Mouse (Mus musculus): ENCODE measurements at regions not wholly inside any gene's neighbourhood (a gene's known extent, or its start where the extent isn't known, plus 50 kb on each side); places are given as distances from the start of the nearest gene placed in this dataset.
"Not testable (repeated sequence)": the region's sequence is repeated elsewhere in the genome, so short reads cannot be mapped to it uniquely, and the experiment has no call there.

DNA sequence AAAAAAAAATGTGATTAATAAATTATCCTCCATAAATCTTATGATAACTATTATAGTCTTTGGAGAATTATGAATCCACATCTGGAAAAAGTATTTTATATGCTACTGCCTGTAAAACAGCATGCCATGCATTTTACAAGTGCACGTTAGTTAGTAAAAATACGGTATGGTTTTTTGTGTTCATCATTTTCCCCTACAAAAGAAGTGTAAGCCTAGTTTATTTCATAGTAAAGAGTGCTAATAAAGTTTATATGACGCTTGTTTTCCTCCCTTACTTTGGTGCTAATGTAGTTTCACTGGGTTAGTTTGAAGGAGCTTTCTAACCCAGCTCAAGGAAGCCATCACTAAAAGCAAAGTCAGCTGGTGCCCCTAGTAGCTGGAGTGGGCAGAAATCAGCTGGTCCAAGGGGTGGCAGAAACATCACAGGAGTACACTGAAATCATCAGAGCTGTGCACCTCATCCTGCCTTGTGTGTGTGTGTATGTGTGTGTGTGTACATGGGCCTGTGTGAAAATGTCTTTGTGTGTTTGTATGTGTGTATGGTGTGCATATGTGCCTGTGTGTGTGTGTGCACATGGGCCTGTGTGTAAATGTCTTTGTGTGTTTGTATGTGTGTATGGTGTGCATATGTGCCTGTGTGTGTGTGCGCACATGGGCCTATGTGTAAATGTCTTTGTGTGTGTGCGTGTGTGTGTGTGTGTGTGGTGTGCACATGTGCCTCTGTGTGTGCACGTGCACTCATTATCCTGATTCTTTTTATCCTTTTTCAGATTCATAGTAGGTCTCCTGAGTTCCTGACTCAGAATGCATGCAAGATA is 181.6 kb downstream of the Osr1 start:
- WGBS: 90% methylated on average over 6 of the region's 6 CpGs
- TF ChIP-seq CTCF (IDR thresholded peaks at IDR 0.05; ENCODE audit: insufficient read depth, low read depth, low read length) (no peak), POLR2A (IDR thresholded peaks at IDR 0.05; ENCODE audit: insufficient read depth, low read depth, low read length) (no peak)
- H3K4me3 ChIP-seq (ENCODE audit: insufficient read depth, low read depth, low read length): no peak overlapping the region
- no peaks in the 10 kb centered on the region for H3K4me1 ChIP-seq (ENCODE audit: control insufficient read depth, insufficient read depth, low read length)
- H3K27ac ChIP-seq (ENCODE audit: insufficient read depth, low read depth, low read length): no peak overlapping the region

DNA sequence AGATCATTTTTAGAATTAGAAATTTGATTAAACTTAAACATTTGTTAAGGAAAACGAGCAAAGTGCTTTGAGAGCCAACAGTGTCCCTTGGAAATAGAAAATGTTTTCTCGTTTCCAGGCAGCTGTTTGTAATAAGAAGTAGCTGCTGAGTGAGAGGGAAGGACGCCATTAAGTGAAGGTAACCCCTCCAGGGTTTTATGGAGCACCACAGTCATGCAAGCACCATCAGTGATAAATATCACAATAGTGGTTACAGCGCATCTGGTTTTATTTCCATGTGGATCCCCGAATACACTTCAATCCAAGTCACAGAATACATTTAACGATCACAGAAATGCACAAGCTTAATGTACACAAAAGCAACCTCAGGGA is 182.1 kb downstream of the Osr1 start:
- Histone ChIP-seq H3K4me3 (ENCODE audit: insufficient read depth, low read depth, low read length) (no peak overlapping the region), H3K27ac (ENCODE audit: insufficient read depth, low read depth, low read length) (no peak overlapping the region), H3K4me1 (ENCODE audit: control insufficient read depth, insufficient read depth, low read length) (no peaks in the 10 kb centered on the region)
- TF ChIP-seq CTCF (IDR thresholded peaks at IDR 0.05; ENCODE audit: insufficient read depth, low read depth, low read length) (no peak), POLR2A (IDR thresholded peaks at IDR 0.05; ENCODE audit: insufficient read depth, low read depth, low read length) (no peak)
- 77% methylated on average over 6 of the region's 6 CpGs for WGBS

DNA sequence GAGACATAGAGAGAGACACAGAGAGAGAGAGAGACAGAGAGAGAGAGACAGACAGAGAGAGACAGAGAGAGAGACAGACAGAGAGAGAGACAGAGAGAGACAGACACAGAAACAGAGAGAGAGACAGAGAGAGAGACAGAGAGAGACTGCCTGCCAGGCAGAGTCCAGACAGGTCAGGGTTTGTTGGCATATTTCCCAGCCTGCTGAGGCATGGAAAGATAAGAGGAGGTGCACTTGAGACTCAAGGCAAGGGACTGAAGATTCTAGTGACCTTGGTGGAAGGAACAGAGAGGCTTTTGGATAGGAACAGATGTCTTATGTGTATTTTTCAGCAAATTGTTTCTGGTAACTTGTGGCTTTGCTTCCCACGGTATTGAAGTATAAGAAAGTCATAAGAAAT is 186.5 kb downstream of the Osr1 start:
- Histone ChIP-seq H3K4me1 (ENCODE audit: control insufficient read depth, insufficient read depth, low read length) (no peaks in the 10 kb centered on the region), H3K4me3 (ENCODE audit: insufficient read depth, low read depth, low read length) (no peak overlapping the region), H3K27ac (ENCODE audit: insufficient read depth, low read depth, low read length) (no peak overlapping the region)
- TF ChIP-seq POLR2A (IDR thresholded peaks at IDR 0.05; ENCODE audit: insufficient read depth, low read depth, low read length) (no peak), CTCF (IDR thresholded peaks at IDR 0.05; ENCODE audit: insufficient read depth, low read depth, low read length) (no peak)
- WGBS: 75% methylated on average over 1 of the region's 1 CpGs

DNA sequence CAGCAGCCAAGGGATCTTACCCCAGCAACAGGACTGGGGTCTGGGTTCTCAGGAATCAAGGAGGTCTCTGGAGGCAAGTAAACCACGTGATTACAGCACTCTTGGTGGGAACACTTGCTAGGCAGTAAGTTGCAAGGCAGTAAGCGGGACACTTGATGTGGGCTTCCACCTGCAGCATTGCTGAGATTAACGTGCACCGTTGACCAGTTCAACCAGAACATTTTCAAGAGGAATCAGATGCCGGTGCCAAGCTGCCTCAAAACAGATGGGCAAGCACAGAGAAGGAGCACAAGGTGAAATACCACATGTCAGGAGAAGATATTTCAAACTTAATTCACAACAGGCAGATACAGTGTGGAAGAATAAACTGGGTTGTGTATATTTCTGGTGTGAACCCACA is 190.9 kb downstream of the Osr1 start:
- no peak for TF ChIP-seq CTCF (IDR thresholded peaks at IDR 0.05; ENCODE audit: insufficient read depth, low read depth, low read length)
- no peaks in the 10 kb centered on the region for H3K4me1 ChIP-seq (ENCODE audit: control insufficient read depth, insufficient read depth, low read length)
- 56% methylated on average over 5 of the region's 5 CpGs for WGBS
- no peak overlapping the region for H3K27ac ChIP-seq (ENCODE audit: insufficient read depth, low read depth, low read length)
- H3K4me3 ChIP-seq (ENCODE audit: insufficient read depth, low read depth, low read length): no peak overlapping the region

DNA sequence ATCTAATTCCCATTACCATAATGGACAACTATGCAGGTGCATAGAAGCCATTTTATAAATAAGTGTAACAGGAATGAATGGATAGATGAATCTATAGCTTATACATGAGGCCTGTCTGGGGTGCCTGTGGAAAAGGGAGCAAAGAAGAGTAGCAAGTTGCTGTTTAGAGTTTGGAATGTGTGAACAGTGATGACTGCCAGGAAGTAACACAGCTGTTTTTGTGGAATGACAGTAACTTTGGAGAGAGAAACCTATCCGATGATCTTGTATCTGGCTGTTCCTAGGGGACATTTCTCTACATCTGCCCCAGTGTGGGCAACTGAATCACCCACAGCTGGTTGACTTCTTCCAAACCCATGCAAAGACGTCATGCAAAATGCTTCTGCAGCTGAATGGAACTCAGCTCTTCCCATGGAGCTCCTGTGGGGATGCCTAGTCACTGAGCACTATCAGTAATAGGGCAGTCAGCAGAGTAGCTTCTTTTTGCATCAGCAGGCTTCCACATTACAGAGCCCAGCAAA is 192.4 kb downstream of the Osr1 start:
- H3K4me3 ChIP-seq (ENCODE audit: insufficient read depth, low read depth, low read length); H3K4me1 ChIP-seq (ENCODE audit: control insufficient read depth, insufficient read depth, low read length); H3K27ac ChIP-seq (ENCODE audit: insufficient read depth, low read depth, low read length): not testable (repeated sequence)
- 80% methylated on average over 2 of the region's 2 CpGs for WGBS

DNA sequence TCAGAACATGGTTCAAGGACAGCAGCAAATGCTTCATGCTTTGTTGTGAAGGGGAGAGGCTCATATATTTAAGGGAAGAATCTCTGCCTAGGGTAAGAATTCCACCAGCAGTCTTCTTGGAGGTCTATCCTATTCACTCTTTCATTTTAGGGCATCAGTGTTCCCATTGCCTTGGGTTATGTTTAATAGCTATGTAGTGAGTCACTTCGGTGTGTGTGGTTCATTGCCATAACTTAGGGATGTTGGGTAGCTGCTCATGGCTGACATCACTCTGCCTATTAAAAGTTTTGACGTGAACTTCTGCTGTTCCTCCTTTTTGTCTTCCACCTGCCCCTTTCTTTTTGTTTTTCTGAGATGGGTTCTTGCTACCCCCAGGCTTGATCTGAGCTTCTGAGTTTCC is 192.9 kb downstream of the Osr1 start:
- WGBS: 94% methylated on average over 2 of the region's 2 CpGs
- TF ChIP-seq CTCF (IDR thresholded peaks at IDR 0.05; ENCODE audit: insufficient read depth, low read depth, low read length) (no peak), POLR2A (IDR thresholded peaks at IDR 0.05; ENCODE audit: insufficient read depth, low read depth, low read length) (no peak)
- H3K4me3 ChIP-seq (ENCODE audit: insufficient read depth, low read depth, low read length): no peak overlapping the region
- no peak overlapping the region for H3K27ac ChIP-seq (ENCODE audit: insufficient read depth, low read depth, low read length)
- no peaks in the 10 kb centered on the region for H3K4me1 ChIP-seq (ENCODE audit: control insufficient read depth, insufficient read depth, low read length)

DNA sequence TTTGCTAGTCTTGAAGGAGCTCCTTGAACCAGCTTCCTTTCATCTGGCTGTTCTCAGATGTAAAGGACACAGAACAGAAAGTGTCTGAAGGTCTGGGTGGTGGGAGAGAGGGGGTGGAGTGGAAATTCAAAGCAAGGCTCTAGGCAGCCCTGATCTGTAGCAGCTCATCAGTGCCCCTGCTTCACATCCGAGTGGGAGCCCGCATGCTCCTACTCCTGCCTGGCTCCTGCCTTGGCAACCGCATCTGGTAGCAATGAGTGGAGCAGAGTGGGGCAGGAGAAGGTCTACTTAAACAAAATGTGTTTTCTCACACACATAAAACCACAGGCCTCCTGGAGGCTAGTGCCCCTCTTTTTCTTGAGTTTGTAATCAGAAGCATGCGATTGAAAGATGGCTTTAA is 201.0 kb downstream of the Osr1 start:
- no peak overlapping the region for H3K4me3 ChIP-seq (ENCODE audit: insufficient read depth, low read depth, low read length)
- WGBS: 81% methylated on average over 4 of the region's 4 CpGs
- no peak overlapping the region for H3K27ac ChIP-seq (ENCODE audit: insufficient read depth, low read depth, low read length)
- H3K4me1 ChIP-seq (ENCODE audit: control insufficient read depth, insufficient read depth, low read length): no peaks in the 10 kb centered on the region
- TF ChIP-seq POLR2A (IDR thresholded peaks at IDR 0.05; ENCODE audit: insufficient read depth, low read depth, low read length) (no peak), CTCF (IDR thresholded peaks at IDR 0.05; ENCODE audit: insufficient read depth, low read depth, low read length) (no peak)

DNA sequence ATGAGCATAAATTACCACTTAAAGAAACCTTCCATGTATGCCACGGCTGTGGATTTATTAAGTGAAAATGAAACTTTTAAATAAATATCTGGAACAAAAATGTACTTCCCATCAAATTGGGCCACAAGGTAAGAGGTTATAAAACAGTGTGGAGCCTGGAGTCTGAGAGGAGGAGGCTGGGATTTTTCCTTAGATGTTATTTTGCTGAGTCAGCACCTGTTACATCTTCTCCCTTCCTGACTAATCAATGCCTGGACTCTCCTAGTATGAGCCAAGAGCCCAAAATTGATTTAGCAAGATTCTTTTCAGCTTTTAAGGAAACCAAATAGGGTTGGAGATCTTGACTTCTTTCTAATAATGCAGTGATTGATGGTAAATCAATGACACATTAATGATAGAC is 203.0 kb downstream of the Osr1 start:
- TF ChIP-seq POLR2A (IDR thresholded peaks at IDR 0.05; ENCODE audit: insufficient read depth, low read depth, low read length) (no peak), CTCF (IDR thresholded peaks at IDR 0.05; ENCODE audit: insufficient read depth, low read depth, low read length) (no peak)
- H3K27ac ChIP-seq (ENCODE audit: insufficient read depth, low read depth, low read length): no peak overlapping the region
- WGBS: 90% methylated on average over 1 of the region's 1 CpGs
- H3K4me1 ChIP-seq (ENCODE audit: control insufficient read depth, insufficient read depth, low read length): no peaks in the 10 kb centered on the region
- H3K4me3 ChIP-seq (ENCODE audit: insufficient read depth, low read depth, low read length): no peak overlapping the region

DNA sequence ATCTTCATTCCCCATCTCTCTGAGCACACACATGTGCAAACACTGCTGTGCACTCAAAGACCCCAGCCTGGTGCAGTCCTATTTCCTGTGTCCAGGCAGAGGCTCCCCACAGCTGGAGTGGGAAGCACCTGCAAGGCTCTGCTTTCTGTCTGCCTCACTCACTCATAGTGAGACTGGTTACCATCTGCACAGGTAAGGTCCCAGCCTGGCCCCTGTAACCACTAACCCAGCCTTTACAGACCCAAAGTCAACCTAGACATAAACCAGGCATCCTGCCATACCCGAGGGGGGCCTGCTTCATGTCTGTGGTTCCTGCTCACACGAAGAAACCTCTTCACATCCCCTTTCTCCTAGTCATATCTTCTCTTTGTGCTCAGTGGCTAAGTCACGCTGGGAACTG is 232.4 kb downstream of the Osr1 start:
- Histone ChIP-seq H3K27ac (ENCODE audit: insufficient read depth, low read depth, low read length) (no peak overlapping the region), H3K4me3 (ENCODE audit: insufficient read depth, low read depth, low read length) (no peak overlapping the region), H3K4me1 (ENCODE audit: control insufficient read depth, insufficient read depth, low read length) (no peaks in the 10 kb centered on the region)
- no peak for TF ChIP-seq POLR2A (IDR thresholded peaks at IDR 0.05; ENCODE audit: insufficient read depth, low read depth, low read length)
- TF ChIP-seq CTCF (IDR thresholded peaks at IDR 0.05; ENCODE audit: insufficient read depth, low read depth, low read length): no peak
- WGBS: 79% methylated on average over 3 of the region's 3 CpGs

DNA sequence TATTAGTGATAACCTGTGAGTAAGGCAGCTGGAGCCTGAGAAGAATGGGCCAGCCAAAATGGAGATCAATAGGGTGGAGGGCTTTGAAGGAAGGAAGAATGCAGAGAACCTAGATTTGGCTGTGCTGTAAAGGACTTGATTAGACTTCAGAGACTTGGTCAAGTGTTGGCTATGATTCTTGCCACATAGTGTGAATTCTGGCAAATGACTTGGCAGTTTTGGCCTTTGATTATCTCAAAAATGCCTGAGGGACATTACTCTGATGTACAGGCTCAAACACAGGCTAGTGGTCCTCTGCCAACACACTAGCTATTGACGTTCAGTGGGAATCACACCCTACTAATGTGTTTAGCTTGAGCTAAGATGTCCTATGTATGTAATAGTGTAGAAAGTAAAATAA is 237.5 kb downstream of the Osr1 start:
- no peak overlapping the region for H3K4me3 ChIP-seq (ENCODE audit: insufficient read depth, low read depth, low read length)
- WGBS: 60% methylated on average over 1 of the region's 1 CpGs
- TF ChIP-seq POLR2A (IDR thresholded peaks at IDR 0.05; ENCODE audit: insufficient read depth, low read depth, low read length) (no peak), CTCF (IDR thresholded peaks at IDR 0.05; ENCODE audit: insufficient read depth, low read depth, low read length) (no peak)

More for the DNA sequence above, 237.5 kb downstream of the Osr1 start:
- H3K27ac ChIP-seq (ENCODE audit: insufficient read depth, low read depth, low read length): no peak overlapping the region
- no peaks in the 10 kb centered on the region for H3K4me1 ChIP-seq (ENCODE audit: control insufficient read depth, insufficient read depth, low read length)

Measured in olfactory bulb, adult 2 months (tissue).